Mouse (Mus musculus): ENCODE measurements around the gene Cox5a.

The Cox5a gene

DNA sequence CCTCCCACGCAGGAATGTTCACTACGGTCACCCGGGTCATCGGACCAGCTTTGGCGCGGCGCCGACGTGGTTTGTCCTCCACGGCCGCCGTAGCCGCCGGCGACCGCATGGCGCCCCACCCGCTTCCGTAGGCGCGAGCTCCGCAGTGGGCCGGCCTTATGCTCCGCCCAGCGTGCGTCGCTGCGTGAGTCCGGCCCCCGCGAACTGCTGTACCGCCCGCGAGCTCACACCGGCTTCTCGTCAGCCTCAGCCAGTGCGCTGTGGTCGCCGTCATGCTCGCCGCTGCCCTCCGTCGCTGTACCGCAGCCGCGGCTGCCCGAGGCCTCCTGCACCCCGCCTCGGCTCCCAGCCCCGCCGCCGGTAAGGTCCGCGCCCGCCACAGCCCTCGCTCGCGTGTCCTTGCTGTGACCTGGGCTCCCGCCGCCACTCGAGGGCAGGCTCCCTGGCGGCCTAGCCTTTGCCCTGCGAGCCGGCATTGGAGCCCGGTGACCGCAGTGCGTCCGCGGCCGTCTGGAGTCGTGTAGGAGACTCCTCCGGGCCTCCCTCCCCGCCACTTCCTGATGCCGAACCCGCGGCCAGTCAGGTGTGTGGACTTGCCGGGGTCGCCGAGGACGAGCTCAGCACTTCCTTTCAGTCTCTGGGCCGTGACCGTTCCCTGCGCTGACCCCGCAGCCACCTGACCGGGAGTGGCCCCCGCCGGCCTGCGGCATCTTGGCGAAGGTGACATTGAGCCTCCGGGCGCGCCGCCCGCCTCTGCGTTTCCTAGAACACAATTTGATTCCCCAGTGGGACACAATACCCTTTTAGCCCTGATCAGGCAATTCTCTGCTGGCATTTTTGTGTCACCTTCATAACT is at the start of gene Cox5a:
Cox5a (plus strand) TSS at position 219 of the 856 bp plus-strand sequence.
- DNase-seq: peak; percentile 88 to 92

- peak; percentile 67 to 74 for DNase-seq
Observed at GRCm38 (mm10) chr9:57485774-57486173, 35.3 kb upstream of the Cox5a start.

GRCm38 (mm10) chr9:57487807-57488206 is 33.3 kb upstream of the Cox5a start:
- DNase-seq: no peak

DNA sequence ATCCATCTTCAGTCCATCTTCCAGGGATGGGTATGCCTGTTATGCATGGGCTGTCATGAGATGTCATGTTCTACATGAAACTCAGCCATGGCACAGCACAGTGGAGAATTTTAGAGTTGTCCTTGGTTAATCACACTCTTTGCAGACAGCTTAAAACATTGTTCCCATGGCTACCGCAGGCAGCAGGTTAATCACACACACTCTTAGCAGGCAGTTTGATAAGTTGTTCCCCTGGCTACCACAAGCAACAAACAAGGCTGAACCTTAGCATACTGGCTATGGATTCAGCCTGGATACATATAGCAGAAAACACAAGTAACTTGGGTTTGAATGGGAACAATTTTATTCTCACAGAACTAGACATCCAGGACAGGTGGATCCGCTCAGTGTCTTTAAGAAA is 27.5 kb upstream of the Cox5a start:
- no peak for DNase-seq

DNA sequence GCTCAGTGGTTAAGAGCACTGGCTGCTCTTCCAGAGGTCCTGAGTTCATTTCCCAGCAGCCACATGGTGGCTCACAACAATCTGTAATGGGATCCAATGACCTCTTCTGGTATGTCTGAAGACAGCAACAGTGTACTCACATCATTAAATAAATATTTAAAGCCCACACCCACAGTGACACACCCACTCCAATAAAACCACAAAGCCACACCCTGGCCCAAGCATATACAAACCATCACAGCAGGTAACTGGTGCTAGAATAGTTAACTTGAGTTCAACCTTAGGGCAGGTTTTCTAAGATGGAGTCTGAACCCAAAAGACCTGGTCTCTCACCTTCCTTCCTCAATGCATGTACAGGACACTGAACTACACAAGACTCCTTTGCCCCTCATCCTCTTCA is 26.1 kb upstream of the Cox5a start:
- no peak for DNase-seq

DNA sequence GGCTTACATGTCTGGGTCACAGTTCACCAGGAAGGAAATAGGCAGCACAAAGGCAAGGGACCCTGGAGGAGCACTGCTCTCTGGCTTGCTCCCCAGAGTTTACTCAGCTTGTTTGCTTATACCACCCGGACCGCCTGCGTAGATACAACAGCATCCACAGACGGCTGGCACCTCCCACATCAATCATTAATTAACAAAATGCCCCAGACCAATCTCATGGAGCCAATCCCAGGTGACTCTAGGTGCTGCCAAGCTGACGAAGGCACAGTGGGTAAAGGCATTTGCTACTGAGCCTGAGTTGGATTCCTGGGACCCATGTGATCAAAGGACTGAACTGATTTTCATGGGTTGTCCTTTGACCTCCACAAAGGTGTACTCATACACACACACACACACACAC is 23.8 kb upstream of the Cox5a start:
- DNase-seq: no peak

- no peak for DNase-seq
Observed at GRCm38 (mm10) chr9:57498536-57498935, 22.5 kb upstream of the Cox5a start.

- no peak for DNase-seq
Observed at GRCm38 (mm10) chr9:57501452-57501851, 19.6 kb upstream of the Cox5a start.

- no peak for DNase-seq
Observed at GRCm38 (mm10) chr9:57501861-57502260, 19.2 kb upstream of the Cox5a start.

DNA sequence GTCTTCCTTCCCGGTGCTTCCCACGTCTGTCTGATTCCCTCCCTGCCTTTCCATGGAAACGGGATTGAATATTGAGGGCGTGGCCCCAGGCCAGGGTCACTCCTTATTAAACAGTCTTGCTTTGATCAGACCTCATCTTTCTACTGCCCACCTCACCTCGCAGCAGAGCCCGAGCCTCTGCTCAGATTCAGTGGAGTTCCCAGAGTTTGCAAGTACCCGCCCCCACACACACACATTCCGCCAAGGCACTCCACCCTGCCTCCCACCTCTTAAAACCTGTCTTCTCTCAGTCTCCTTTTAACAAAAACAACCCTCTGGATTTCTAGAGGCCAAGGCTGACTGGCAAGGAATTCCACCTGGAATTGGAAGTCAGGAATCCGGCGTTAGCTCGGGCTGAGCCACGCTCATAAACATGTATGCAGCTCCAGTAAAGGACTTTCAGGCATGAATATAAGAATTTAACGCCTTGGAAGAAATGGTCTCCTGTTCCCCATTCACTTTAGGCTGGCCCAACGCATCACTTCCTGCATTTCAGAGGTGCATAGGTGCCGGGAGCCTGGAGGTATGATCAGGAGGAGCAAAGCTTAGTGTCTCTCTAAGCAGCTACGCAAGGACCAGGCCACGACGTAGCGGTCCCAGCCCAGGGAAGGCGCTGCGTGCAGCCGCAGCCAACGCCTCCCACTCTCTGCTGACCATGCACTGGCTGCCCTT is 18.0 kb upstream of the Cox5a start:
- DNase-seq: no peak

DNA sequence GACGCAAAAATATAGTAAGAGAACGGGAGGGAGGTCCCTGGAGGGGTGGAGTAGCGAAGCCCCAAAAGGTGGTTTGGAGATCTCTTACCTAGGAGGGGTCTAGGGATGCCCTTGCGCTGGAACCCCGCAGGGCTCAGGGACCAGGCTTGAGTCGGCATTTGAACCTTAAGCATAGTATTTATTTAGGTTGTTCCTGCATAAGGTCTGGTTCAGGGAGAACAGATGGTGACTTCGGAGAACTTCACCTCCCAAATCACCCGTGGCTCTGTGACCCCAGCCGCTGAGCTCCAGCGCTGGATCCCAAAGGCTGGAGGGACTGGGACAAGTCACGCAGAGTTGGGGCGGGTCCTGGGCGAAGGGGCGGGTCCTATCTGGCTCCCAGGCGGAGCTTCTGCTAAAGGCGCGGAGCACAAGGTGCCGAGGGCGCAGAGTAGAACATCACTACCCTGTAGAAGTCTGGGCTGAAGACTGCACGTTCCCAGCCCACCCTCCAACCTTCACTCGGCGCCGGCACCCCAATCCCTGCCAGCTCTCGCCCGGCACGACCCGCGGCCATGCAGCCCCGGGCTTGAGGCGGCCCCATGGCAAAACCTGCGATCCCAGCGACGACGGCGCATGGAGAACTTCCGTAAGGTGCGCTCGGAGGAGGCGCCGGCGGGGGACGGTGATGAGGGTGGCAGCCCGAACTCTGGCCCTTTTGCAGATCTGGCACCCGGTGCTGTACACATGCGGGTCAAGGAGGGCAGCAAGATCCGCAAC is 17.3 kb upstream of the Cox5a start, which contains the start of gene Rpp25:
Rpp25 (plus strand) TSS at position 405 of the 759 bp plus-strand sequence.
- DNase-seq: peak; percentile 6 to 25

GRCm38 (mm10) chr9:57504381-57504700 is 16.7 kb upstream of the Cox5a start:
- DNase-seq: peak; percentile 61 to 63

DNA sequence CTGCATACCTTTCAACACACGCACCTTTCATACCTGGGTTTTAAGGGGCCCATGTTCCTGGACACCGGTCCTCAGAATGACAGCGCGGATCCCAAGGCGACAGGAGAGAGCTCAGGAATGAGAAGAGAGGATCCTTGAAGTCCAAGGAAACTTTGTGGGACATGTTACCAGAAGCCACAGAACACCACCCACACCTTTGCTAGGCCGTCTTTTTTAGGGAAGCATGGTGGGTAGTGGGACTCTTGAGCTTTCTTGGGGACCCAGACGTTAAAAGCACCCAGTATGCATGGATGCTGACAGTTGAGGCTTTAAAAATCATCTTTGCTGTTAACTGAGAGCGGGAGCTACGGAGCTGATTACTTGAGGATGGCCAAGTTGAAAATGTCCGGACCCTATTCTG is 16.2 kb upstream of the Cox5a start:
- DNase-seq: no peak

GRCm38 (mm10) chr9:57505700-57506099 is 15.4 kb upstream of the Cox5a start:
- DNase-seq: no peak

DNA sequence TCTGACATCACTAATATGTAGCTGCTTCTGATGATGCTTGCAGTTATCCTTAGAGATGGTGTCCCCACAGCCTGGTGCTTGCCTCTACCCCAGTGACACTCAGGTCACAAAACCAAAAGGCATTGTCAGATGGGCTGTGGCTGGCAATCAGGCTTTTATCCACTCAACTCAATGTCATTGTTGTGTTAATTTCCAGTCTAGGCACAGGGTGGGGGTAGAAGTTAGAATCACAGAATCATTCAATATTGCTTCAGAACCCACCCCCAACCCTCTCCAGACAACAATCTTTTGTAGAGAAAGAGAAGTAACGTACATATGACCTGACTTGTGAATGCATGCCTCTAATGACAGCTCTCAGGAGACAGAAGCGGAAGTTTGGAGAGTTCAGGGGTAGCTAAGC is 10.5 kb upstream of the Cox5a start:
- DNase-seq: no peak

GRCm38 (mm10) chr9:57517113-57517512 is 4.0 kb upstream of the Cox5a start:
- peak; percentile 56 to 65 for DNase-seq

DNA sequence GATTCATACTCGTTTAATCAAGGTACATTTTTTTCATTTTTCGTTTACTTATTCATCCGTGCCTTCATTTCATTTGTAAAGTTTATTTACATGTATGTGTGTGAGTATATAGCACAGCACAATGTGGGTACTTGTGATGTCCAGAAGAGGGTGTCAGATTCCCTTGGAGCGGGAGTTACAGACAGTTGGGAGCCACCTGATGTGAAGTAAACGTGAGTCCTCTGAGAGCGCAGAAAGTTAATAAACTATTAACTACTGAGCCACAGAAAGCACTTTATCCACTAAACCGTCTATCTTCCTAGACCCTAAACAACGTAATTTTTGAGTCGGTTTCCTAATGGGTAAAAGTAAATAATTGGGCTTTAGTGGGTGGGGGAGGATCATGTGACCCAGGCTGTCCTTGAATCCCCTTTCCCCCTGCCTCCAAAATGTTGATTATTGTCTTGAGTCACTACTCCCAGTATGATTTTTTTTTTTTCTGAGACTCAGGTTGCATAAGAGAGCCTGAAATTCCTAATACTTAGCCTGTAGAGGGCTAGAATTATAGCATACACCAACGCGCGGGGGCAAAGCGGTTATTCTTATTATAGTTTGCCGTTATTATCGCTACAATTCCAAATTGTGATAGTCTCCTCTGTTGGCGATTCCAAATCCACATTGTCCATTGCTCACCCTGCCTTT is 559 bp upstream of the Cox5a start:
- DNase-seq: no peak

- DNase-seq: no peak
Observed at GRCm38 (mm10) chr9:57522114-57522860, 1.2 kb downstream of the Cox5a start.

DNA sequence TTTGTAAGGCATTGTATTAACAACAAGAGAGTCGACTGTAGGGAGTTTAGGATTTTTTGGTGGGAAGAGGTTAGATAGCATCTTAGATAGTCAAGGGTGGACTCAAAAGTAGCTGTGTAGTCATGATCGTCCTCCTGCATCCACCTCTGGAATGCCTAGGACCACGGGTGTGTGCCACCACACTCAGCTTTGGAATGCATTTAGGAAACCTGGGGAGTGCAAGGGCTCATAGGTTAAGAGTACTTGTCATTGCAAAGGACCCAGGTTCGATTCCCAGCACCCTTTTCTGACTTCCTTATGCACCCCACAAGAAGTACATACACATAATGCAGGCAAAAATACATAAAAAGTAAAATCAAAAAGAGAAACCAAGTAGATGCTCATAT is 1.8 kb downstream of the Cox5a start:
- DNase-seq: no peak

GRCm38 (mm10) chr9:57523754-57524153 is 2.7 kb downstream of the Cox5a start:
- DNase-seq: no peak

GRCm38 (mm10) chr9:57524439-57524838 is 3.4 kb downstream of the Cox5a start:
- no peak for DNase-seq

DNA sequence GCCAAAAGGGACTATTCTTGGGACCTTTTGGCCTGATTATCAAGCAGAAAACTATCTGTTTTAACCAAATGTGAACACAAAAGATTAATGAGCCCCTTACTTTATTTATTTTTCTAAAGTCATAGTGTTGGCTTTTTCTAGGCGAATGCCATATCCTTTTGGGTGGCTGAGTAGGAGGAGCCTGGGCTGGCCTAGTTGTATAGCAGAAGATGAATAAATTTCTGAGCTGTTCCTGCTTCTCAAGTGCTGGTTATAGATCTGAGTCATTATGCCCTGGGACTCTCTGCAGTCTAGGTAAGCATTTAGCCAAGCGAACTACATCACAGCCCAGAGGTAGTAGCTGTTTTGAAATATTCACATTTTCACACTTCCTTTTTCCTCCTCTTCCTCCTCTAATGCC is 4.4 kb downstream of the Cox5a start:
- DNase-seq: no peak

All from thymus, postnatal 36 days (tissue).